Mouse (Mus musculus) limb, embryonic 11.5 days (tissue): ENCODE measurements around the gene Gcnt4. TPM values are rescaled to one million over a fixed set of nuclear protein-coding genes. Genes with fewer than 3 reads are reported as not detected.

ENCODE experiments used
- ATAC-seq: fragments of 200-750 bp; cut with Nextera tagmentation; 2 replicates; pipeline ENCODE4 v1.8.0; 2017; ENCODE audit warnings: low read depth; ENCODE audit not compliant: insufficient number of reproducible peaks, low FRiP score, low TSS enrichment
- DNase-seq: peaks from one replicate; pipeline ENCODE4 v3.0.0-alpha.2; 2015; ENCODE audit warnings: low spot score
- H3K27ac ChIP-seq: fragments of 300-500 bp; sonication (generic); replicated peaks from 2 replicates; pipeline ENCODE4 v1.5.1; 2014; ENCODE audit warnings: low read depth, mild to moderate bottlenecking, low read length
- H3K27me3 ChIP-seq: fragments of 300-500 bp; sonication (generic); 2 replicates; pipeline ENCODE4 v1.6.1; 2014; ENCODE audit warnings: mild to moderate bottlenecking, low read length, mixed read lengths; ENCODE audit not compliant: control insufficient read depth, insufficient read depth
- H3K36me3 ChIP-seq: fragments of 300-500 bp; sonication (generic); 2 replicates; pipeline ENCODE4 v1.6.1; 2014; ENCODE audit warnings: mild to moderate bottlenecking, low read length, moderate library complexity, mixed read lengths; ENCODE audit not compliant: control insufficient read depth, insufficient read depth
- H3K4me1 ChIP-seq: fragments of 300-500 bp; sonication (generic); 2 replicates; pipeline ENCODE4 v1.6.1; 2014; ENCODE audit warnings: low read length, mixed read lengths; ENCODE audit not compliant: control insufficient read depth, insufficient read depth
- H3K4me2 ChIP-seq: fragments of 300-500 bp; sonication (generic); 2 replicates; pipeline ENCODE4 v1.6.1; 2014; ENCODE audit warnings: low read depth, mild to moderate bottlenecking, moderate library complexity; ENCODE audit not compliant: severe bottlenecking
- H3K4me3 ChIP-seq: fragments of 300-500 bp; sonication (generic); 2 replicates; pipeline ENCODE4 v1.5.1; 2014; ENCODE audit warnings: low read depth, low read length
- H3K9ac ChIP-seq: fragments of 300-500 bp; sonication (generic); 2 replicates; pipeline ENCODE4 v1.6.1; 2014; ENCODE audit warnings: mild to moderate bottlenecking, low read length
- H3K9me3 ChIP-seq: fragments of 300-500 bp; sonication (generic); 2 replicates; pipeline ENCODE4 v1.6.1; 2016; ENCODE audit warnings: low read length; ENCODE audit not compliant: control insufficient read depth
- WGBS: fragments of 180-500 bp; shearing (Covaris S2); extraction: QIAGEN DNeasy Blood & Tissue Kit; methylation state at CpG from one replicate; pipeline ENCODE4 v1.1.7; 2014; 5-methylcytosine and 5-hydroxymethylcytosine counted together
- polyA plus RNA-seq: library from polyadenylated mRNA; unstranded; fragments of >200 nt; fragmentation: Nextera tagmentation; extraction: Ambion mirVana; gene quantifications from 2 replicates; pipeline ENCODE4 v1.2.1, GENCODE M21; 2014

Gcnt4 gene
- polyA plus RNA-seq, 1 experiment from 2014 or later, result 0.23 TPM

DNA sequence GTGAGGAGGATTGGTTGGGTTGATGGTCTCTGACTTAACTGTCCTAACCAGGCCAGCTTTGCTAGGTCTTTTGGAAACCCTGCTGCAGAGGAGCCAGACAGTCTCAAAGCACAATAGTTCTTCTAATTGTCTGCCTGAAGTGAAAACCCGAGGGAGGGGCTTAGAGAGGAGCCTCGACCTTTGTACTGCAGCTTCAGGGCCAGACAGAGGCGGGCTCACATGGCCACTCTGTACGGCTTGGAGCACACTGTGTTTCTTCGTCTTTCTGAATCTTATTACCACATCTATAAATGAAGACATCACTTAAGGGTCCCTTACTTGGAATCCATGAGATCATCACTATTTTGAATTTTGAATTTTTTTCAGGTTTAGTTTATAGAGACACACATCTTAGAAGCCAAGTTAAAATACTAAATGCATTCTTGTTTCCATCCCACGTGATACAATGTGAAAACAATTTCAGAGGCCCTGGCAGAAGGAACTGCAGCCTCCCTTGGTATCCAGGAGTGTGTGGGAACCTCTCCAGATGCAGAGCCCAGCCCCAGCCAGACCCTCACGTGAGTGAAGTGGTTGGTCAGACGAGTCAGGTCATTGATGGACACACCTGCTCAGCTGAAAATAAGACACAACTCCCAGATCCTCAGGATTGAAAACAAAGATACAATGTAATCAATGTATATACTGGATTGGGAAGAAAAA lies 69.0 kb downstream of the Gcnt4 start:
- 64% methylated on average over 8 of the region's 8 CpGs for WGBS
- ATAC-seq, result no peak
- no peak for DNase-seq

DNA sequence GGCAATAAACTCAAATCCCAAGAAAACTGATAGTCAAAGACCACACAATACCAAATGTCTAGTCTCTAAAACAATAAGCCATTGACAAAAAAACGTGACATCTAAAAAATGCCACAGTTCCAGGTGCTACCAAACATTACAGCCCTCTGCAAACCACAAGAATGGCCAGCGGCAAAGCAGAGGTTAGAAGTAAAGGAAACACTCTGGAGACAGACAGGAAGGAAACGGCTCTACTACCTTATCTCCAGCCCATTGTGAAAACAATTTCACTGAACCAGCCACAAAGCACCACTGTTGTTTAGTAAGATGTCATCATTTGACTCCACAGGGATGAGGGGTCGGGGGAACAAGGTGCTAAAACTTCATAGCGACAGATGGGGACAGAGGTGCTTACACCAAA lies 70.8 kb downstream of the Gcnt4 start:
- Histone ChIP-seq H3K4me3 (no peak overlapping the region), H3K4me1 (no peaks in the 10 kb centered on the region), H3K9me3 (no peaks in the 10 kb centered on the region), H3K27me3 (no peaks in the 10 kb centered on the region), H3K36me3 (no peaks in the 10 kb centered on the region), H3K27ac (no peak overlapping the region), H3K9ac (no peak overlapping the region), H3K4me2 (no peak overlapping the region)
- ATAC-seq (no peak), DNase-seq (no peak)
- WGBS, result 74% methylated on average over 5 of the region's 5 CpGs

More for the DNA sequence above, 69.0 kb downstream of the Gcnt4 start:
- Histone ChIP-seq H3K4me3 (no peak overlapping the region), H3K27ac (no peak overlapping the region), H3K4me1 (no peaks in the 10 kb centered on the region), H3K36me3 (no peaks in the 10 kb centered on the region), H3K9ac (no peak overlapping the region), H3K4me2 (no peak overlapping the region), H3K27me3 (no peaks in the 10 kb centered on the region), H3K9me3 (no peaks in the 10 kb centered on the region)

DNA sequence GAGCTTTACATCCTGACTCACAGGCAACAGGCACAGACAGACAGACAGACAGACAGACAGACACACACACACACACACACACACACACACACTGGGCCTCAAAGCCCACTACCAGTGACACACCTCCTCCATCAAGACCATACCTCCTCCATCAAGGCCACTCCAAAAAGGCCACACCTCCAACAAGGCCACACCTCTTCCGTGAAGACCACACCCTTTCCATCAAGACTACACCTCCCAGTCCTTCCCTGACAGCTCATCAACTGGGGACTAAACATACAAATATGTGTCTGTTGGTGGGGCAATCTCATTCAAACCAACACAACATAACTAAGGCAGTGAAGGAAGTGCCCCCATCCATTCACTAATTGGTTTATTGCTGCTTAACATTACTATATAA lies 72.6 kb downstream of the Gcnt4 start:
- Histone ChIP-seq H3K27me3 (no peaks in the 10 kb centered on the region), H3K4me3 (no peak overlapping the region), H3K27ac (no peak overlapping the region), H3K36me3 (no peaks in the 10 kb centered on the region), H3K4me1 (no peaks in the 10 kb centered on the region), H3K9ac (no peak overlapping the region), H3K4me2 (no peak overlapping the region), H3K9me3 (no peaks in the 10 kb centered on the region)
- DNase-seq (no peak), ATAC-seq (no peak)
- 68% methylated on average over 1 of the region's 1 CpGs for WGBS

Other genes with a start within 250 kb of the Gcnt4 start
- gene Ankrd31, start 176.4 kb upstream of the Gcnt4 start, polyA plus RNA-seq, result not detected in 2 replicates
- not detected in 2 replicates for gene 1700029F12Rik, start 109.7 kb downstream of the Gcnt4 start, polyA plus RNA-seq
- 6.1 and 8.0 TPM in 2 replicates for gene Fam169a, start 142.6 kb downstream of the Gcnt4 start, polyA plus RNA-seq
- 1.7 and 2.4 TPM in 2 replicates for gene Gm6169, start 174.5 kb downstream of the Gcnt4 start, polyA plus RNA-seq
- gene Gfm2, start 213.2 kb downstream of the Gcnt4 start, polyA plus RNA-seq, result 33.0 and 36.6 TPM in 2 replicates
- 79.1 and 82.7 TPM in 2 replicates for gene Nsa2, start 213.2 kb downstream of the Gcnt4 start, polyA plus RNA-seq